Mouse (Mus musculus): Measurements from ENCODE around the gene Ipo11.

DNA sequence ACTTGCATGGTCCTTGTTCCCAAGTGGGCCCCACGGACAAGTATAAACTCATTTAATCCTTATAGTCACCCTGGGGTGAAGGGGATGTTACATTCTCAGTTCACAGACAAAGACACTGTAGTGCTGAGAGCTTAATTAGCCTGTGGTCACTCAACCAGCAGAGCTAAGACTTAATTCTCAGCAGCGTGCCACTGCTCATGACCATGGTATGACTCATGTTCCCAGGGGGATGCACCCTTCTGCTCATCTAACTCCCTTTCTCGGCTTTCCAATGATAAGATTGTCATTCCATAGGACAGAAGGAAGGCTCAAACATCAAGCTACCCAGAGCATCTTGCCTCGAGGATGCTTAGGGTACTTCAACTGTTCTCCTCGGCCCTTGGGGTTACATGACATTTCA lies 180.9 kb downstream of the Ipo11 start:
- no peak for TF ChIP-seq CTCF (IDR thresholded peaks at IDR 0.05; ENCODE audit: low read depth)
- no peak for TF ChIP-seq EP300 (IDR thresholded peaks at IDR 0.05; ENCODE audit: low read depth)
